Mouse (Mus musculus) right cerebral cortex, postnatal 25 days (tissue): ENCODE data around the gene Igfbpl1.
A peak's percentile ranks its signal among the peaks of the same experiment; 100 is the strongest.

Experiments
- DNase-seq: peaks from one replicate; pipeline ENCODE4 v3.0.0; 2022

Igfbpl1 gene

GRCm38 (mm10) chr4:45821995-45822394, 4.7 kb downstream of the Igfbpl1 start:
- DNase-seq, result no peak

GRCm38 (mm10) chr4:45820074-45820830, 6.5 kb downstream of the Igfbpl1 start:
- DNase-seq, result peak; percentile 52

GRCm38 (mm10) chr4:45819208-45819931, 7.4 kb downstream of the Igfbpl1 start:
- DNase-seq, result peak; percentile 29

- no peak for DNase-seq
Observed at GRCm38 (mm10) chr4:45818814-45819207, 7.9 kb downstream of the Igfbpl1 start.

- peak; percentile 36 for DNase-seq
Observed at GRCm38 (mm10) chr4:45815542-45815941, 11.2 kb downstream of the Igfbpl1 start.

- no peak for DNase-seq
Observed at GRCm38 (mm10) chr4:45811250-45811649, 15.5 kb downstream of the Igfbpl1 start.

- DNase-seq, result no peak
Observed at GRCm38 (mm10) chr4:45808034-45808433, 18.7 kb downstream of the Igfbpl1 start.

- no peak for DNase-seq
Observed at GRCm38 (mm10) chr4:45802900-45803299, 23.8 kb downstream of the Igfbpl1 start.

- DNase-seq, result no peak
Observed at GRCm38 (mm10) chr4:45799956-45800537, 26.7 kb downstream of the Igfbpl1 start.

GRCm38 (mm10) chr4:45798964-45799363, 27.8 kb downstream of the Igfbpl1 start, which contains the start of gene Aldh1b1:
Aldh1b1 (plus strand) TSS chr4:45799022.
- peak; percentile 70 for DNase-seq

- no peak for DNase-seq
Observed at GRCm38 (mm10) chr4:45796760-45797159, 30.0 kb downstream of the Igfbpl1 start.

GRCm38 (mm10) chr4:45795191-45795811, 31.4 kb downstream of the Igfbpl1 start:
- no peak for DNase-seq

- no peak for DNase-seq
Observed at GRCm38 (mm10) chr4:45790018-45790417, 36.7 kb downstream of the Igfbpl1 start.

GRCm38 (mm10) chr4:45789263-45789958, 37.3 kb downstream of the Igfbpl1 start:
- DNase-seq, result peak; percentile 82

- DNase-seq, result no peak
Observed at GRCm38 (mm10) chr4:45788446-45789081, 38.2 kb downstream of the Igfbpl1 start.

GRCm38 (mm10) chr4:45786674-45787073, 40.0 kb downstream of the Igfbpl1 start:
- no peak for DNase-seq

- no peak for DNase-seq
Observed at GRCm38 (mm10) chr4:45785959-45786358, 40.8 kb downstream of the Igfbpl1 start.

GRCm38 (mm10) chr4:45783671-45784070, 43.1 kb downstream of the Igfbpl1 start:
- no peak for DNase-seq

- peak; percentile 42 for DNase-seq
Observed at GRCm38 (mm10) chr4:45771619-45772018, 55.1 kb downstream of the Igfbpl1 start.

GRCm38 (mm10) chr4:45771173-45771572, 55.5 kb downstream of the Igfbpl1 start:
- no peak for DNase-seq

GRCm38 (mm10) chr4:45770638-45771033, 56.1 kb downstream of the Igfbpl1 start:
- no peak for DNase-seq
